Mouse (Mus musculus) c-Kit-positive CD71-positive TER-119-negative erythroid progenitor cells, embryonic 14.5 days (primary cell): ENCODE data around the gene Tmem74b.

Experiments used
- DNase-seq: peaks from one replicate; pipeline ENCODE4 v3.0.0-alpha.2; 2013; ENCODE audit warnings: low read depth

The Tmem74b gene

DNA sequence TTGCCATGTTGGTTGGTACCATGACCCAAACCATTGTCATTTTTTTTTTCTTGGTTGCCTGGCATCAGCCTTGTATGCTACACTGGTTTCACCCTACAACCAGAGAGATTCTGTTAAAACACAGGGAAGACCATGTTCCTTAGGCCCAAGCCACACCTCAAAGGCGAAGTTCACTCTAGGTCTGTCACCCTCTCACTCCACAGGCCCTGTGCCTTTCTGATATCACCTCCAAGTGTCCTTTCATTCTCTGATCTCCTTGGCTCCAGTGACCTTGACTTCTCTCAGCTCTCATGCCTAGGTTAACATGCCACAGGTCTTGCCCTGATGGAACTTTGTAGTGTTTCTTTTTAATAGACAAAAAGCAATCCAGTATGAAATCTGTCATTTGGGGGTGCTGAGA lies 40.3 kb downstream of the Tmem74b start:
- no peak for DNase-seq

GRCm38 (mm10) chr2:151742850-151743679 lies 41.3 kb downstream of the Tmem74b start:
- DNase-seq = no peak

DNA sequence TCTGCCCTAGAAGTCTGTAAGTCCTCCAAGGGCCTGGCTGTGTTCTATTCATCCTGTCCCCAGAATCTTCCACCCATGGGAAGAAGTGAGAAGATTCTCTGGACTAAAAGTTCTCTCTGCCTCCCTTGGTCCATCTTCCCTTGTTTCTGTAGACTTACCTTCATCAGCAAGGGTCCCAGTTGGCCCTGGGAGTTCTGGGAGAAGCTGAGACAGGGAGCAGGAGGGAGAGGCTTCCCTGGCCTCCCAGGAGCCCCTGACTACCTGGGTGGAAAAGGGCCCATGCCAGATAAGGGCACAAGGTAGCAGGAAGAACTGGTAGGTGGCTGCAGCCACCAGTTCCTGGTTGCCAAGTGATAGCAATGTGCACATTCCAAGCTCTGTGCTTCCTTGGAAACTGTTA lies 42.0 kb downstream of the Tmem74b start, which contains the start of gene Psmf1:
TSS of gene Psmf1 (minus strand) at position 342 of the 400 bp plus-strand sequence.
- DNase-seq = no peak

GRCm38 (mm10) chr2:151747847-151748705 lies 46.3 kb downstream of the Tmem74b start:
- DNase-seq = no peak

- no peak for DNase-seq
Measured at GRCm38 (mm10) chr2:151751330-151751729, 49.5 kb downstream of the Tmem74b start.

DNA sequence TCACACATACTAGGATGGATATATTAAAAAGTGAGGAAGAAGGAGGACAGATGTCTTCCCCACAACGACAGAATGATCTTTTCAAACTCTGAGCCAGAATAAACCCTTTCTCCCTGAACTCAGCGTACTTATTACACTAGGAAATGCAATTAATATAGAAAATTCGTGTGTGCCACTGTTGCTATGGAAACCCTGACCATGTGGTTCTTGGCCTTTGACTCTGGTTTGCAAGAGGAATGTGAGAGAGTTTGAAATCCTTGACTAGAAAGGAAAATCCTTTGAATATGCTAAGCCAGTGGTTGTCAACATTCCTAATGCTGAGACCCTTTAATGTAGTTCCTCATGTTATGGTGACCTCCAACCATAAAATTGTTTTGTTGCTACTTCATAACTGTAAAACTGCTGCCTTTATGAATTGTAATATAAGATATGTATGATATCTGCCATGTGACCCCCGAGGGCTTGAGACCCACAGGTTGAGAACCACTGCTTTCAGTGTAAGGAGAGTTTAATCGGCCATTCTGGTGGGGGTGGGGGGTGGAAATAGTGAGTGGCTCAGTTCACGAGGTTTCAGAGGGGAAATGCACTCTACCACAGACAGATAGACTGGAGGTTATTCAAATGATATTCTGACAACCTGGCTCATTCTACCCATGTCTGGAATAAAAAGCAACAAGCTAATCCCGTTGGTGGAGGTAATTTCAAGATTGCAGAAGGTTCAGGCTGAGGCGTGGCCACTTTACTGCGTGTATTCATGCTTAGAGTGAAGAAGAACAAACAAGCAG lies 54.7 kb downstream of the Tmem74b start:
- DNase-seq = no peak

- no peak for DNase-seq
Measured at GRCm38 (mm10) chr2:151757451-151757850, 55.6 kb downstream of the Tmem74b start.

DNA sequence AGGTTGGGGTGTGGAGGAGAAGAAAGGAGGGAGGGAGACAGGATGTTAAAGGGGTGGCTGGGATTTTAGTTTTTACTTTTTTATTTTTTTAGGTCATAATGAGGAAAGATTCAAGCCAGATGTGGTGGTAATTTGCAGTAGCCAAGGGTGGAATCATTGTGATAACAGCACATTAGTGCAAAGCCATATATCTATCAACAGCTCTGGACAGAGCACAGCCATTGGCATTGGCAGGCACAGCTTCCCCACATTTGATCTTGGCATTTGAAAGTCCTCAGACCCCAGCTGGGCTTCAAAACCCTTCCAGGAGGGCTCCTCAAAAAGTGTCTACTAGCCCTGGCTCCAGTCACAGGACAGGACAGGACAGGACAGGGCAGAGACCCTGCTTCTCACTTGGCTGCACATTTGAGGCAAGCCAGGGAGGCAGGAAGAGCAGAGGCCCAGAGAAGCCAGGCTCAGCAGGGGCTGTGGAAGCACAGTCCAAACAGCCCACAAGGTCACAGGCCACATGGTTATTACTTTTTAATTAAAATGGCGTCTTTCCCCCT lies 57.1 kb downstream of the Tmem74b start:
- DNase-seq = no peak
